Mouse (Mus musculus) C2C12 (cell line): ENCODE results near the gene Irf3.

Source experiments
- CTCF ChIP-seq: IDR thresholded peaks from one replicate; pipeline ENCODE4 v1.5.1; 2011; ENCODE audit not compliant: control insufficient read depth, insufficient read depth, insufficient read length
- MYOD1 ChIP-seq: IDR thresholded peaks from one replicate; pipeline ENCODE4 v1.6.1; 2011; ENCODE audit warnings: low read depth; ENCODE audit not compliant: control insufficient read depth, insufficient read length
- USF1 ChIP-seq: IDR thresholded peaks from one replicate; pipeline ENCODE4 v1.6.1; 2011; ENCODE audit warnings: low read depth, mild to moderate bottlenecking, control low read depth, moderate library complexity

DNA sequence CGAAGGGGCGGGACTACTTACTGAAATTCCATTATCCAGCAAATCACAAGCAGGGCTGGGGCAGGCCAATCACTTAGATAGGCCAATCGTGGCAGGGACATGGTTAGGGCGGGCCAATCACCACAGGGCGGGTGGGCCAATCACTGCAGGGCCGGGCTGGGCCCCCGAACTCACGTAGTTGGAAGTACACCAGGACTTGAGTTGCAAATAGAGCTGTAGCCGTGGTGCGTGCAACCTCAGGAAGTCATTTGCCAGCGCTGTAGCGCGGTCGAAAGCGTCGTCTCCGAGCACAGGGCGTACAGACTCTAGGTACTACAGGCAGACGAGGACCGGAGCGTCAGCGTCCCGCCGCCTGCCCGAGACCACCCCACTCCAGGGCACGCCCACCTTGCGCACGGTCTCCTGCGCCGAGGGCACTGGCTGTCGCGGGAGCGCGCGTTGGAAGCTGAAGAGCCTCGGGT is 27.2 kb upstream of the Irf3 start:
- TF ChIP-seq USF1 (no peak), CTCF (no peak), MYOD1 (no peak)
